Mouse (Mus musculus): Measurements from ENCODE around the gene 1700122O11Rik.

DNA sequence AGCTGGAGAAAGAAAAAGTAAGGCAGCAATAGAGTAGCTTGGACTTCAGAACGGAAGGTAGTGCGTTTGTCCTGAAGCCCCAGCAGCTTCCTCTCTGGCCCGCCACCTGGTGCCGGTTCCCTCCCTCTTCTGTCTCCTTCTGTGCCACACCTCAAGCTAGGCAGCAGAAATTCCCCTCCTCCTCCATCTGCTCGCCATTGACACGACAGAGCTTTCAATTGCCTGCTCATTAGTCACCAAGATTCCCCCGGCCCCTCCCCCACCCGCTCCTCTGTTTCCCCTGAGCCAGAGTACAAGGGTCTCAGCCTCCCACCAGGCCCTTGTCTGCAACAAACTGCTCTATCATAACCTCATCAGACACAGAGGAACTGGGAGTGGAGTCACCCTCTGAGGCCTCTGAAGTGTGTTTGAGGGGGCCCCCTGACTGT, 48.1 kb downstream of the 1700122O11Rik start:
- TF ChIP-seq GATA1 (IDR thresholded peaks at IDR 0.05; ENCODE audit: borderline replicate concordance, low read length), result no peak
- no peak for TF ChIP-seq FLI1 (IDR thresholded peaks at IDR 0.05; ENCODE audit: low read length)

All from megakaryocyte, embryonic 14.5 days (primary cell).